Mouse (Mus musculus) intestine, embryonic 16.5 days (tissue): ENCODE data around the gene Dennd6b. TPM values are rescaled to one million over a fixed set of nuclear protein-coding genes. Genes with fewer than 3 reads are reported as not detected.

ENCODE experiments used
- ATAC-seq: fragments of 200-750 bp; cut with Nextera tagmentation; 2 replicates; pipeline ENCODE4 v1.8.0; 2017; ENCODE audit warnings: moderate TSS enrichment, moderate library complexity
- H3K27ac ChIP-seq: fragments of 300-500 bp; sonication (generic); 2 replicates; pipeline ENCODE4 v1.5.1; 2014; ENCODE audit warnings: mild to moderate bottlenecking, low read length
- H3K27me3 ChIP-seq: fragments of 300-500 bp; sonication (generic); replicated peaks from 2 replicates; pipeline ENCODE4 v1.6.1; 2014; ENCODE audit warnings: low read length, control low read depth, mixed read lengths; ENCODE audit not compliant: control insufficient read depth, insufficient read depth
- H3K36me3 ChIP-seq: fragments of 300-500 bp; sonication (generic); 2 replicates; pipeline ENCODE4 v1.6.1; 2014; ENCODE audit warnings: low read length, control low read depth; ENCODE audit not compliant: control insufficient read depth, insufficient read depth
- H3K4me1 ChIP-seq: fragments of 300-500 bp; sonication (generic); 2 replicates; pipeline ENCODE4 v1.6.1; 2014; ENCODE audit warnings: low read length, control low read depth, mixed read lengths; ENCODE audit not compliant: control insufficient read depth, insufficient read depth
- H3K4me2 ChIP-seq: fragments of 300-500 bp; sonication (generic); 2 replicates; pipeline ENCODE4 v1.6.1; 2014; ENCODE audit warnings: low read depth, low read length, control low read depth
- H3K4me3 ChIP-seq: fragments of 300-500 bp; sonication (generic); 2 replicates; pipeline ENCODE4 v1.5.1; 2014; ENCODE audit warnings: mild to moderate bottlenecking, low read length
- H3K9ac ChIP-seq: fragments of 300-500 bp; sonication (generic); 2 replicates; pipeline ENCODE4 v1.6.1; 2014; ENCODE audit warnings: low read depth, low read length
- H3K9me3 ChIP-seq: fragments of 300-500 bp; sonication (generic); 2 replicates; pipeline ENCODE4 v1.6.1; 2016; ENCODE audit warnings: low read length, control low read depth; ENCODE audit not compliant: control insufficient read depth
- WGBS: fragments of 180-500 bp; shearing (Covaris S2); extraction: QIAGEN DNeasy Blood & Tissue Kit; methylation state at CpG from one replicate; pipeline ENCODE4 v1.1.7; 2014; 5-methylcytosine and 5-hydroxymethylcytosine counted together
- polyA plus RNA-seq: library from polyadenylated mRNA; unstranded; fragments of >200 nt; fragmentation: Nextera tagmentation; extraction: Ambion mirVana; gene quantifications from 2 replicates; pipeline ENCODE4 v1.2.1, GENCODE M21; 2015

Gene Dennd6b
- polyA plus RNA-seq, 1 experiment from 2014 or later: 13.0 TPM

GRCm38 (mm10) chr15:89171526-89172051 lies 24.7 kb downstream of the Dennd6b start:
- Histone ChIP-seq H3K27ac (no peak overlapping the region), H3K4me2 (no peak overlapping the region), H3K9ac (no peak overlapping the region), H3K9me3 (no peaks in the 10 kb centered on the region), H3K36me3 (peaks cover 6% of the 10 kb centered on the region), H3K27me3 (no peaks in the 10 kb centered on the region), H3K4me3 (no peak overlapping the region), H3K4me1 (peaks cover 74% of the 10 kb centered on the region)
- 93% methylated on average over 5 of the region's 5 CpGs for WGBS
- ATAC-seq: no peak

- ATAC-seq: peak; percentile 38
- no peaks in the 10 kb centered on the region for H3K9me3 ChIP-seq
- peaks cover 19% of the 10 kb centered on the region for H3K36me3 ChIP-seq
- H3K27me3 ChIP-seq: no peaks in the 10 kb centered on the region
- no peak overlapping the region for H3K4me2 ChIP-seq
- peak overlapping the region; percentile 52; the same call in 1 of the 2 replicates for H3K9ac ChIP-seq
- H3K4me3 ChIP-seq: no peak overlapping the region
- 34% methylated on average over 3 of the region's 3 CpGs for WGBS
- H3K27ac ChIP-seq: peak overlapping the region; percentile 85
- H3K4me1 ChIP-seq: peaks cover 59% of the 10 kb centered on the region
These were observed 26.2 kb downstream of the Dennd6b start for GRCm38 (mm10) chr15:89170102-89170501.

DNA sequence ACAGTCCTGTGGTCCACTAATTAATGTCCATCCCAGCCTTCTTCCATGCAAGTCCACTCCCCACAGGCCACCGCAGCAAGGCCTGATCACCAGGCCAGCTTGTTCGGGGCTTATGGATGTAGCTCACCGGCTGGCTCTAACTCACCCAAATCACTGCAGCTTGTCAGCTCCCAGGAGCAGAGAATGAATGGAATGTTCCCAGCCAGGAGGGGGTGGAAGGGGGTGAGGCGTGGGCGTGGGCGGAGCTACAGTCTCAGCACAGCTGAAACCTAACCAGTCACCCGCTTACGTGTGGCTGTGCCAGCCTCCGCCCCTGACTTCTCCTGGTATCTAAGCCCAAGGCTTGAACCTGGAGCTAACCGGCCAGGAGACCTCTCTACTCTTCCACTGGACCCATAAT lies 26.9 kb downstream of the Dennd6b start:
- Histone ChIP-seq H3K36me3 (peaks cover 23% of the 10 kb centered on the region), H3K9me3 (no peaks in the 10 kb centered on the region), H3K4me2 (peak overlapping the region; percentile 26), H3K27me3 (no peaks in the 10 kb centered on the region), H3K4me3 (peak overlapping the region; percentile 10), H3K9ac (peak overlapping the region; percentile 52), H3K4me1 (peaks cover 52% of the 10 kb centered on the region), H3K27ac (peak overlapping the region; percentile 85)
- 7% methylated on average over 10 of the region's 10 CpGs for WGBS
- ATAC-seq: peak; percentile 34

DNA sequence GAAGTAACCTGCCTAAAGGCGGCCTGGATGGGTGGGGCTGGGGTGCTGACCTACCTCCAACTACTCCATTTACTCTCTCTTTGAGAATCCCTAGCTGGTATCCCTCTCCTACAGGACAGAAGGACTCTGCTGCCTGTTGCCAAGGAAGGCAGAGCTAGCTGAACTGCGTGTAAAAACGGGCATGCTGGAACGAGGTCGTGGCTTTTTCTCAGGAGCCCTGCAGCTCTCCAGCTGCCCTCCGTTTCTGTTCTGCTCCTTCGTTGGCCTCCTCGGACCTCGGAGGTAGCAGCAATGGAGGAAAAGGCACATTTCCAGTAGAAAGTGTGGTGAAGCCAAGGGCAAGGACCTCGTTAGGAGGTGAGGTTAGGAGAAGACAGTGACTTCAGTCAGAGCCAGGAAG lies 27.4 kb downstream of the Dennd6b start:
- H3K27me3 ChIP-seq: no peaks in the 10 kb centered on the region
- peak overlapping the region; percentile 43 for H3K27ac ChIP-seq
- no peaks in the 10 kb centered on the region for H3K9me3 ChIP-seq
- WGBS: 41% methylated on average over 10 of the region's 10 CpGs
- no peak for ATAC-seq
- no peak overlapping the region for H3K4me3 ChIP-seq
- H3K4me1 ChIP-seq: peaks cover 47% of the 10 kb centered on the region
- 0 out of 2 replicates have a peak overlapping the region, but pooled peaks have one; percentile 26 for H3K4me2 ChIP-seq
- H3K9ac ChIP-seq: peak overlapping the region; percentile 5
- peaks cover 28% of the 10 kb centered on the region for H3K36me3 ChIP-seq

DNA sequence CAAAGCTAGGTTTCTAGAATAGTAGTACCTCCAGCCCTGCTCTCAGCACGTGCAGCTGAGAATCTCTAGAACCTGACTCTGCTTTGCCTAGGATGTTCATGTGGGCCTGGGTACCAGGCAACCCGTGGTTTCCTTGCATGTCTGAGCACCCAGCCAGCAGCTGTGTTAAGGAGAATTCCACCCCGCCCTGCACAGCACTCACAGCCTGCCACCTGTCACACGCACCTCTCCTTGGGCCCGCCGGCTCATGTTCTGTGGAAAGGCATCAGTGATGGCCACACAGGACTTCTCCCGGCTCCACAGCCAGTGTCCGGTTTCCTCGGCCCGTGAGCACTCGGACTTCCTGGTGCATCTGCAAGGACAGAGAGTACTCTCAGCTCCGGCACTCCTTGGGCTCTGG lies 30.8 kb downstream of the Dennd6b start:
- H3K4me2 ChIP-seq: no peak overlapping the region
- no peaks in the 10 kb centered on the region for H3K27me3 ChIP-seq
- ATAC-seq: no peak
- 89% methylated on average over 12 of the region's 12 CpGs for WGBS
- no peaks in the 10 kb centered on the region for H3K9me3 ChIP-seq
- H3K27ac ChIP-seq: no peak overlapping the region
- H3K4me1 ChIP-seq: peaks cover 18% of the 10 kb centered on the region
- H3K4me3 ChIP-seq: no peak overlapping the region
- peaks cover 50% of the 10 kb centered on the region for H3K36me3 ChIP-seq
- no peak overlapping the region for H3K9ac ChIP-seq

- Histone ChIP-seq H3K27me3 (no peaks in the 10 kb centered on the region), H3K27ac (no peak overlapping the region), H3K36me3 (peaks cover 65% of the 10 kb centered on the region), H3K4me2 (no peak overlapping the region), H3K9ac (no peak overlapping the region), H3K4me1 (no peaks in the 10 kb centered on the region), H3K9me3 (no peaks in the 10 kb centered on the region), H3K4me3 (no peak overlapping the region)
- 66% methylated on average over 9 of the region's 9 CpGs for WGBS
- ATAC-seq: 0 out of 2 replicates have a peak, but pooled peaks have one; percentile 15
These were observed 34.9 kb downstream of the Dennd6b start for GRCm38 (mm10) chr15:89161397-89161796.

GRCm38 (mm10) chr15:89158516-89158915 lies 37.8 kb downstream of the Dennd6b start:
- no peaks in the 10 kb centered on the region for H3K27me3 ChIP-seq
- 94% methylated on average over 16 of the region's 16 CpGs for WGBS

GRCm38 (mm10) chr15:89157954-89158353 lies 38.3 kb downstream of the Dennd6b start:
- Histone ChIP-seq H3K4me3 (no peak overlapping the region), H3K27me3 (no peaks in the 10 kb centered on the region), H3K36me3 (peaks cover 45% of the 10 kb centered on the region), H3K9ac (no peak overlapping the region), H3K27ac (no peak overlapping the region), H3K9me3 (no peaks in the 10 kb centered on the region), H3K4me1 (no peaks in the 10 kb centered on the region), H3K4me2 (no peak overlapping the region)
- 59% methylated on average over 7 of the region's 7 CpGs for WGBS
- 0 out of 2 replicates have a peak, but pooled peaks have one; percentile 24 for ATAC-seq

More at GRCm38 (mm10) chr15:89158516-89158915, 37.8 kb downstream of the Dennd6b start:
- Histone ChIP-seq H3K27ac (no peak overlapping the region), H3K9me3 (no peaks in the 10 kb centered on the region), H3K4me1 (no peaks in the 10 kb centered on the region), H3K4me2 (no peak overlapping the region), H3K4me3 (no peak overlapping the region), H3K9ac (no peak overlapping the region), H3K36me3 (peaks cover 49% of the 10 kb centered on the region)
- no peak for ATAC-seq

- Histone ChIP-seq H3K9me3 (no peaks in the 10 kb centered on the region), H3K4me2 (no peak overlapping the region), H3K27ac (no peak overlapping the region), H3K27me3 (peaks cover 20% of the 10 kb centered on the region), H3K9ac (no peak overlapping the region), H3K4me3 (no peak overlapping the region), H3K4me1 (peaks cover 7% of the 10 kb centered on the region), H3K36me3 (peaks cover 9% of the 10 kb centered on the region)
- no peak for ATAC-seq
These were observed 44.0 kb downstream of the Dennd6b start for GRCm38 (mm10) chr15:89152312-89152711.

DNA sequence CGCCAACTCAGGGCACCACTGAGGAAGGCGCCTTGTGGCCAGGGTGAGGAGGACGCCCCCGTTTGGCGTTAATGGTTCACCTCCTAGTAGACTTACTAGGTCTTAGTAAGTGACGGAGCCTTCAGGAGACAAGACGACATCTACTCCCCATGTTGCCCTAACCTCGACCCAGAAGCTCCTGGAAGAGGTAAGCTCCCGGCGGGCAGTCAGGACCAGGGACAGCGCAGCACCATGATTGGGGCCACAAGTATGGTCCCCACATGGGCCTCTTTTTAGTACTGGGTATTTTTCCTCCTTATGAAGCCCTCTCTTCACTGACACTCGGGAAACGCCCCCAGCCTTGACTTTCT lies 46.3 kb downstream of the Dennd6b start:
- 5% methylated on average over 13 of the region's 13 CpGs for WGBS
- peak overlapping the region; percentile 76 for H3K9ac ChIP-seq
- peaks cover 42% of the 10 kb centered on the region for H3K27me3 ChIP-seq
- H3K4me1 ChIP-seq: peaks cover 17% of the 10 kb centered on the region
- no peaks in the 10 kb centered on the region for H3K9me3 ChIP-seq
- peak overlapping the region; percentile 98 for H3K4me2 ChIP-seq
- H3K4me3 ChIP-seq: peak overlapping the region; percentile 72
- peak overlapping the region; percentile 23; the same call in 1 of the 2 replicates for H3K27ac ChIP-seq
- no peaks in the 10 kb centered on the region for H3K36me3 ChIP-seq
- ATAC-seq: 0 out of 2 replicates have a peak, but pooled peaks have one; percentile 8
